Mouse (Mus musculus): Measurements from ENCODE around the gene Bckdha. TPM values are rescaled to one million over a fixed set of nuclear protein-coding genes. Genes with fewer than 3 reads are reported as not detected.

The Bckdha gene
- polyA plus RNA-seq, 1 experiment from 2014 or later = 39.2 TPM

- 4% methylated on average over 29 of the region's 29 CpGs for WGBS
- peak; percentile 38; the same call in 1 of the 2 replicates for ATAC-seq (ENCODE audit: low read depth)
- peak within 1 kb of the TSS; percentile 56 for H3K9ac ChIP-seq (replicated peaks; ENCODE audit: low read depth, low read length)
Observed at GRCm38 (mm10) chr7:25674719-25675300, 16.0 kb upstream of the Bckdha start, which contains the start of gene Tmem91. Gene Tmem91, minus strand, starts transcription at chr7:25675166.

GRCm38 (mm10) chr7:25674297-25674696, 15.5 kb upstream of the Bckdha start:
- Histone ChIP-seq H3K9ac (replicated peaks; ENCODE audit: low read depth, low read length) (peak overlapping the region; percentile 56), H3K9me3 (ENCODE audit: control insufficient read depth, low read length) (no peaks in the 10 kb centered on the region), H3K4me2 (ENCODE audit: low read depth, low read length) (peak overlapping the region; percentile 57), H3K4me3 (ENCODE audit: low read depth, low read length) (peak overlapping the region; percentile 43), H3K27ac (ENCODE audit: low read depth, low read length) (no peak overlapping the region), H3K27me3 (ENCODE audit: control insufficient read depth, insufficient read depth, low read length) (0 out of 2 replicates have a peak, but pooled peaks cover 6% of the 10 kb centered on the region), H3K4me1 (ENCODE audit: control insufficient read depth, insufficient read depth, low read length) (0 out of 2 replicates have a peak, but pooled peaks cover 3% of the 10 kb centered on the region), H3K36me3 (ENCODE audit: control insufficient read depth, insufficient read depth, low read length) (no peaks in the 10 kb centered on the region)
- ATAC-seq (ENCODE audit: low read depth) = no peak
- WGBS = 29% methylated on average over 9 of the region's 9 CpGs

More at GRCm38 (mm10) chr7:25674719-25675300, 16.0 kb upstream of the Bckdha start, which contains the start of gene Tmem91:
- H3K4me2 ChIP-seq (ENCODE audit: low read depth, low read length) = peak within 1 kb of the TSS; percentile 57
- peak within 1 kb of the TSS; percentile 43 for H3K4me3 ChIP-seq (ENCODE audit: low read depth, low read length)
- H3K4me1 ChIP-seq (ENCODE audit: control insufficient read depth, insufficient read depth, low read length) = peaks cover 3% of the 10 kb centered on the region; the same call in 1 of the 2 replicates
- H3K27ac ChIP-seq (ENCODE audit: low read depth, low read length) = no peak within 1 kb of the TSS
- no peaks in the 10 kb centered on the region for H3K9me3 ChIP-seq (ENCODE audit: control insufficient read depth, low read length)
- H3K27me3 ChIP-seq (ENCODE audit: control insufficient read depth, insufficient read depth, low read length) = 0 out of 2 replicates have a peak, but pooled peaks cover 6% of the 10 kb centered on the region
- H3K36me3 ChIP-seq (ENCODE audit: control insufficient read depth, insufficient read depth, low read length) = no peaks in the 10 kb centered on the region

- Histone ChIP-seq H3K4me2 (ENCODE audit: low read depth, low read length) (no peak overlapping the region), H3K9me3 (ENCODE audit: control insufficient read depth, low read length) (no peaks in the 10 kb centered on the region)
- WGBS = 56% methylated on average over 4 of the region's 4 CpGs
Observed at GRCm38 (mm10) chr7:25672442-25672841, 13.7 kb upstream of the Bckdha start.

GRCm38 (mm10) chr7:25671686-25672085, 12.9 kb upstream of the Bckdha start:
- no peaks in the 10 kb centered on the region for H3K9me3 ChIP-seq (ENCODE audit: control insufficient read depth, low read length)
- H3K9ac ChIP-seq (replicated peaks; ENCODE audit: low read depth, low read length) = no peak overlapping the region
- WGBS = 80% methylated on average over 2 of the region's 2 CpGs
- no peak overlapping the region for H3K4me2 ChIP-seq (ENCODE audit: low read depth, low read length)
- no peak overlapping the region for H3K27ac ChIP-seq (ENCODE audit: low read depth, low read length)
- H3K4me3 ChIP-seq (ENCODE audit: low read depth, low read length) = no peak overlapping the region
- H3K36me3 ChIP-seq (ENCODE audit: control insufficient read depth, insufficient read depth, low read length) = peaks cover 11% of the 10 kb centered on the region; the same call in 1 of the 2 replicates
- no peak for ATAC-seq (ENCODE audit: low read depth)
- H3K4me1 ChIP-seq (ENCODE audit: control insufficient read depth, insufficient read depth, low read length) = 0 out of 2 replicates have a peak, but pooled peaks cover 3% of the 10 kb centered on the region
- H3K27me3 ChIP-seq (ENCODE audit: control insufficient read depth, insufficient read depth, low read length) = 0 out of 2 replicates have a peak, but pooled peaks cover 6% of the 10 kb centered on the region

More at GRCm38 (mm10) chr7:25672442-25672841, 13.7 kb upstream of the Bckdha start:
- H3K27ac ChIP-seq (ENCODE audit: low read depth, low read length) = no peak overlapping the region
- no peak overlapping the region for H3K9ac ChIP-seq (replicated peaks; ENCODE audit: low read depth, low read length)
- peaks cover 5% of the 10 kb centered on the region; the same call in 1 of the 2 replicates for H3K36me3 ChIP-seq (ENCODE audit: control insufficient read depth, insufficient read depth, low read length)
- no peak overlapping the region for H3K4me3 ChIP-seq (ENCODE audit: low read depth, low read length)
- H3K27me3 ChIP-seq (ENCODE audit: control insufficient read depth, insufficient read depth, low read length) = 0 out of 2 replicates have a peak, but pooled peaks cover 6% of the 10 kb centered on the region
- 0 out of 2 replicates have a peak, but pooled peaks cover 3% of the 10 kb centered on the region for H3K4me1 ChIP-seq (ENCODE audit: control insufficient read depth, insufficient read depth, low read length)
- ATAC-seq (ENCODE audit: low read depth) = no peak

GRCm38 (mm10) chr7:25670096-25670495, 11.3 kb upstream of the Bckdha start:
- Histone ChIP-seq H3K36me3 (ENCODE audit: control insufficient read depth, insufficient read depth, low read length) (peaks cover 14% of the 10 kb centered on the region), H3K9me3 (ENCODE audit: control insufficient read depth, low read length) (no peaks in the 10 kb centered on the region), H3K27ac (ENCODE audit: low read depth, low read length) (no peak overlapping the region), H3K4me2 (ENCODE audit: low read depth, low read length) (no peak overlapping the region), H3K4me3 (ENCODE audit: low read depth, low read length) (no peak overlapping the region), H3K27me3 (ENCODE audit: control insufficient read depth, insufficient read depth, low read length) (0 out of 2 replicates have a peak, but pooled peaks cover 6% of the 10 kb centered on the region), H3K4me1 (ENCODE audit: control insufficient read depth, insufficient read depth, low read length) (no peaks in the 10 kb centered on the region), H3K9ac (replicated peaks; ENCODE audit: low read depth, low read length) (no peak overlapping the region)
- no peak for ATAC-seq (ENCODE audit: low read depth)
- 97% methylated on average over 4 of the region's 4 CpGs for WGBS

GRCm38 (mm10) chr7:25669631-25670030, 10.8 kb upstream of the Bckdha start:
- H3K4me2 ChIP-seq (ENCODE audit: low read depth, low read length) = no peak overlapping the region
- H3K9ac ChIP-seq (replicated peaks; ENCODE audit: low read depth, low read length) = no peak overlapping the region
- H3K36me3 ChIP-seq (ENCODE audit: control insufficient read depth, insufficient read depth, low read length) = peaks cover 16% of the 10 kb centered on the region
- 0 out of 2 replicates have a peak, but pooled peaks cover 6% of the 10 kb centered on the region for H3K27me3 ChIP-seq (ENCODE audit: control insufficient read depth, insufficient read depth, low read length)
- 78% methylated on average over 9 of the region's 9 CpGs for WGBS
- no peaks in the 10 kb centered on the region for H3K9me3 ChIP-seq (ENCODE audit: control insufficient read depth, low read length)
- H3K4me1 ChIP-seq (ENCODE audit: control insufficient read depth, insufficient read depth, low read length) = no peaks in the 10 kb centered on the region
- no peak for ATAC-seq (ENCODE audit: low read depth)
- no peak overlapping the region for H3K27ac ChIP-seq (ENCODE audit: low read depth, low read length)
- H3K4me3 ChIP-seq (ENCODE audit: low read depth, low read length) = no peak overlapping the region

GRCm38 (mm10) chr7:25669158-25669557, 10.4 kb upstream of the Bckdha start:
- H3K9ac ChIP-seq (replicated peaks; ENCODE audit: low read depth, low read length) = no peak overlapping the region
- H3K27me3 ChIP-seq (ENCODE audit: control insufficient read depth, insufficient read depth, low read length) = 0 out of 2 replicates have a peak, but pooled peaks cover 6% of the 10 kb centered on the region
- WGBS = 90% methylated on average over 10 of the region's 10 CpGs
- H3K4me1 ChIP-seq (ENCODE audit: control insufficient read depth, insufficient read depth, low read length) = no peaks in the 10 kb centered on the region
- peaks cover 17% of the 10 kb centered on the region for H3K36me3 ChIP-seq (ENCODE audit: control insufficient read depth, insufficient read depth, low read length)
- ATAC-seq (ENCODE audit: low read depth) = no peak
- no peak overlapping the region for H3K4me2 ChIP-seq (ENCODE audit: low read depth, low read length)
- H3K9me3 ChIP-seq (ENCODE audit: control insufficient read depth, low read length) = no peaks in the 10 kb centered on the region
- no peak overlapping the region for H3K27ac ChIP-seq (ENCODE audit: low read depth, low read length)
- no peak overlapping the region for H3K4me3 ChIP-seq (ENCODE audit: low read depth, low read length)

- H3K4me2 ChIP-seq (ENCODE audit: low read depth, low read length) = no peak overlapping the region
- H3K36me3 ChIP-seq (ENCODE audit: control insufficient read depth, insufficient read depth, low read length) = peaks cover 24% of the 10 kb centered on the region
- no peak overlapping the region for H3K27ac ChIP-seq (ENCODE audit: low read depth, low read length)
- no peak overlapping the region for H3K4me3 ChIP-seq (ENCODE audit: low read depth, low read length)
- no peaks in the 10 kb centered on the region for H3K27me3 ChIP-seq (ENCODE audit: control insufficient read depth, insufficient read depth, low read length)
- no peaks in the 10 kb centered on the region for H3K4me1 ChIP-seq (ENCODE audit: control insufficient read depth, insufficient read depth, low read length)
- ATAC-seq (ENCODE audit: low read depth) = no peak
- 95% methylated on average over 8 of the region's 8 CpGs for WGBS
- no peaks in the 10 kb centered on the region for H3K9me3 ChIP-seq (ENCODE audit: control insufficient read depth, low read length)
- H3K9ac ChIP-seq (replicated peaks; ENCODE audit: low read depth, low read length) = no peak overlapping the region
Observed at GRCm38 (mm10) chr7:25666381-25666780, 7.6 kb upstream of the Bckdha start.

- Histone ChIP-seq H3K4me2 (ENCODE audit: low read depth, low read length) (peak overlapping the region; percentile 83), H3K27ac (ENCODE audit: low read depth, low read length) (no peak overlapping the region), H3K4me1 (ENCODE audit: control insufficient read depth, insufficient read depth, low read length) (peaks cover 10% of the 10 kb centered on the region), H3K4me3 (ENCODE audit: low read depth, low read length) (peak overlapping the region; percentile 55), H3K9me3 (ENCODE audit: control insufficient read depth, low read length) (no peaks in the 10 kb centered on the region), H3K9ac (replicated peaks; ENCODE audit: low read depth, low read length) (peak overlapping the region; percentile 67), H3K27me3 (ENCODE audit: control insufficient read depth, insufficient read depth, low read length) (no peaks in the 10 kb centered on the region), H3K36me3 (ENCODE audit: control insufficient read depth, insufficient read depth, low read length) (no peaks in the 10 kb centered on the region)
- no peak for ATAC-seq (ENCODE audit: low read depth)
- 47% methylated on average over 10 of the region's 10 CpGs for WGBS
Observed at GRCm38 (mm10) chr7:25657785-25658184, 996 bp downstream of the Bckdha start.
